Mouse (Mus musculus) large intestine, adult 2 months (tissue): Measurements from ENCODE around the gene 2610301B20Rik. TPM values are rescaled to one million over a fixed set of nuclear protein-coding genes. Genes with fewer than 3 reads are reported as not detected.
A peak's percentile ranks its signal among the peaks of the same experiment; 100 is the strongest.
"Not testable (repeated sequence)": the region's sequence is repeated elsewhere in the genome, so short reads cannot be mapped to it uniquely, and the experiment has no call there.

Experiments
- DNase-seq: peaks from one replicate; pipeline ENCODE4 v3.0.0-alpha.2; 2012; ENCODE audit warnings: low read depth, low spot score
- WGBS: fragments of 180-500 bp; shearing (Covaris S2); methylation state at CpG from one replicate; pipeline ENCODE4 v1.1.7; 2018; 5-methylcytosine and 5-hydroxymethylcytosine counted together
- polyA plus RNA-seq: library from polyadenylated mRNA; depleted of rRNA; stranded (reverse); fragments of >200 nt; gene quantifications from 2 replicates; pipeline ENCODE4 v1.2.3, GENCODE M21; 2012

The 2610301B20Rik gene
- polyA plus RNA-seq, 1 experiment, result 2.8 TPM

- no peak for DNase-seq
Observed at GRCm38 (mm10) chr4:10896859-10897258, 22.6 kb downstream of the 2610301B20Rik start.

- no peak for DNase-seq
- WGBS, result 26% methylated on average over 13 of the region's 13 CpGs
Observed at GRCm38 (mm10) chr4:10905234-10905801, 31.0 kb downstream of the 2610301B20Rik start.

GRCm38 (mm10) chr4:10911417-10911816 is 37.1 kb downstream of the 2610301B20Rik start:
- DNase-seq, result not testable (repeated sequence)
- 36% methylated on average over 7 of the region's 7 CpGs for WGBS

GRCm38 (mm10) chr4:10911909-10912478 is 37.7 kb downstream of the 2610301B20Rik start:
- 37% methylated on average over 6 of the region's 6 CpGs for WGBS
- no peak for DNase-seq

GRCm38 (mm10) chr4:10912611-10913301 is 38.5 kb downstream of the 2610301B20Rik start:
- 21% methylated on average over 7 of the region's 7 CpGs for WGBS
- DNase-seq, result peak; percentile 84

GRCm38 (mm10) chr4:10913409-10913808 is 39.1 kb downstream of the 2610301B20Rik start:
- no peak for DNase-seq
- WGBS, result 86% methylated on average over 3 of the region's 3 CpGs

GRCm38 (mm10) chr4:10914766-10915165 is 40.5 kb downstream of the 2610301B20Rik start:
- WGBS, result 61% methylated on average over 2 of the region's 2 CpGs
- no peak for DNase-seq

- no peak for DNase-seq
- 78% methylated on average over 3 of the region's 3 CpGs for WGBS
Observed at GRCm38 (mm10) chr4:10915271-10915670, 41.0 kb downstream of the 2610301B20Rik start.

- WGBS, result 92% methylated on average over 8 of the region's 8 CpGs
- no peak for DNase-seq
Observed at GRCm38 (mm10) chr4:10918402-10918801, 44.1 kb downstream of the 2610301B20Rik start.

GRCm38 (mm10) chr4:10919097-10919496 is 44.8 kb downstream of the 2610301B20Rik start:
- WGBS, result 37% methylated on average over 5 of the region's 5 CpGs

GRCm38 (mm10) chr4:10919530-10919929 is 45.2 kb downstream of the 2610301B20Rik start:
- DNase-seq, result no peak
- WGBS, result 93% methylated on average over 3 of the region's 3 CpGs

More at GRCm38 (mm10) chr4:10919097-10919496, 44.8 kb downstream of the 2610301B20Rik start:
- DNase-seq, result no peak

GRCm38 (mm10) chr4:10919987-10920386 is 45.7 kb downstream of the 2610301B20Rik start:
- DNase-seq, result no peak
- WGBS, result 89% methylated on average over 6 of the region's 6 CpGs

- no peak for DNase-seq
- WGBS, result 86% methylated on average over 6 of the region's 6 CpGs
Observed at GRCm38 (mm10) chr4:10920622-10921021, 46.3 kb downstream of the 2610301B20Rik start.

- 8% methylated on average over 6 of the region's 6 CpGs for WGBS
- no peak for DNase-seq
Observed at GRCm38 (mm10) chr4:10923180-10923579, 48.9 kb downstream of the 2610301B20Rik start.

- WGBS, result 40% methylated on average over 2 of the region's 2 CpGs
- no peak for DNase-seq
Observed at GRCm38 (mm10) chr4:10924140-10924539, 49.8 kb downstream of the 2610301B20Rik start.

- no peak for DNase-seq
- 56% methylated on average over 5 of the region's 5 CpGs for WGBS
Observed at GRCm38 (mm10) chr4:10924541-10924940, 50.2 kb downstream of the 2610301B20Rik start.

GRCm38 (mm10) chr4:10926416-10926815 is 52.1 kb downstream of the 2610301B20Rik start:
- WGBS, result 90% methylated on average over 4 of the region's 4 CpGs

GRCm38 (mm10) chr4:10928158-10928557 is 53.9 kb downstream of the 2610301B20Rik start:
- 86% methylated on average over 6 of the region's 6 CpGs for WGBS
- DNase-seq, result no peak

More at GRCm38 (mm10) chr4:10926416-10926815, 52.1 kb downstream of the 2610301B20Rik start:
- no peak for DNase-seq

GRCm38 (mm10) chr4:10929726-10930125 is 55.4 kb downstream of the 2610301B20Rik start:
- WGBS, result 31% methylated on average over 3 of the region's 3 CpGs
- no peak for DNase-seq

GRCm38 (mm10) chr4:10931040-10931439 is 56.7 kb downstream of the 2610301B20Rik start:
- no peak for DNase-seq
- WGBS, result 59% methylated on average over 9 of the region's 9 CpGs
